Mouse (Mus musculus): ENCODE data around the gene Hbs1l.

DNA sequence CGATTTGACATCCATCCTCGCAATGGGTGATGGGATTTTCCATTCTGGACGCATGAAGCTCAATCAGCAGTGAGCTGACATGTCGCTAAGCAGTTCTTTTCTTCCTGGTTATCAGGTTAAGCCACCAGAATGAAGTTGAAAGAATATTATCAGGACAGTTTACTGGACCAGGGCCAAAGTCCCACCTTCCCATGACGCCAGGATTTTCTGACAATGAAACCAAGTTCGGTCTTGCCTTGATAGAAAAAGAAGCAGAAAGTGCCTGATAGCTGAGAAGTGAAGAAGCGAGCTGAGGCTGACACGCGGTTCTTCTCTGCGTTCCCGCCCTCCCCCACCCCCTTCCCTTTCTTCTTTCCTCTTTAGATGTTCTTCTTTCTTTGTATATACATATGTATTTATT is 30.6 kb upstream of the Hbs1l start:
- TF ChIP-seq POLR2A (IDR thresholded peaks at IDR 0.05; ENCODE audit: low read depth, low read length), result no peak
- TF ChIP-seq CTCF (IDR thresholded peaks at IDR 0.05; ENCODE audit: borderline replicate concordance, insufficient read depth, low read length), result no peak
